Mouse (Mus musculus): Measurements from ENCODE around the gene Gstp3.

DNA sequence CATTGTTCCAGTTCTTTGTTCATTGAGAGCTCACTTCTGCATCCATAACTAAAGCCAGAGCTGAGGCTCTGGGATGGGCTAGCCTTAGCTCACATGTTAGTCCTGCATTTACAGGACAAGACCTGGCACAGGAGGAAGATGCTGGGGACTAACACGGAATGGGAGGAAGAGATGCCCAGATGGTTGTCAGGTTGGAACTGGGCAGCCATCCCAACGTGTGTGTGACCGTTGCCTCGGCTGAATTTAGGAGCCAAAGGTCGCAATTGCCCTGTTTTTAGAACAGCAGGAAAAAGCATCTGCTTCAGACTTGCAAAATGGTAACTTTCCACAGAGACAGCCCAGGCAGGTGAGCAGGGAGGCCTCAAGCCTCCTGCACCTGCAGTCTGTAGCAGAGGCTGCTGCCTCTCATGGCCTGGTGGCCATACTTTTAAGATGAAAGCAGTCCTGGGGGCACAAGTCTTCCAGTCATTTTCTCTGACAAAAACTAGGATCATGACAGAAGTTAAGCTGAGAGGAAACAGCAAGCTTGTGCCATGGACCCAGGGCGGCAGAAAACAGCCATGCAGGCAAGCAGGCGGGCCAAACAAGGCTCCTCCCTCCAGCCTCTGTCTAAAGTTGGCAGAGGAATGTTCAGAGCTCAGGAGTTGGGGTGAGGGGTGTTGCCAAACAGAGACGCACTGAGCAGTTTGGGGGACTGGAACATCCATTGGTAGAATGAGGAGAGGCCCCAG is 4.0 kb downstream of the Gstp3 start:
- TF ChIP-seq CTCF (IDR thresholded peaks at IDR 0.05; ENCODE audit: low read depth, low read length) = no peak
- no peak for TF ChIP-seq POLR2AphosphoS5 (IDR thresholded peaks at IDR 0.05; ENCODE audit: insufficient replicate concordance, low read depth, low read length)
- TF ChIP-seq TAL1 (conservative IDR thresholded peaks at IDR 0.05; ENCODE audit: low read depth, low read length) = no peak
- TF ChIP-seq GATA2 (IDR thresholded peaks at IDR 0.05; ENCODE audit: borderline replicate concordance, low read depth, low read length) = no peak
- TF ChIP-seq GATA1 (IDR thresholded peaks at IDR 0.05; ENCODE audit: borderline replicate concordance, low read length) = no peak

Data from G1E (cell line).